Mouse (Mus musculus) thymus, adult 2 months (tissue): ENCODE measurements at regions not wholly inside any gene's neighbourhood (a gene's known extent, or its start where the extent isn't known, plus 50 kb on each side); places are given as distances from the start of the nearest gene placed in this dataset.

Experiments
- CTCF ChIP-seq: fragments of 200-500 bp; IDR thresholded peaks from 2 replicates; pipeline ENCODE4 v1.5.1; 2012; ENCODE audit warnings: mild to moderate bottlenecking, control low read depth, low read length, moderate library complexity, borderline replicate concordance; ENCODE audit not compliant: control insufficient read depth, poor library complexity, insufficient read depth; ENCODE audit errors: extremely low read depth
- POLR2A ChIP-seq: fragments of 200-500 bp; IDR thresholded peaks from 2 replicates; pipeline ENCODE4 v1.6.1; 2012; ENCODE audit warnings: mild to moderate bottlenecking, low read length, control low read depth, moderate library complexity; ENCODE audit not compliant: control insufficient read depth, poor library complexity, insufficient read depth; ENCODE audit errors: extremely low read depth

DNA sequence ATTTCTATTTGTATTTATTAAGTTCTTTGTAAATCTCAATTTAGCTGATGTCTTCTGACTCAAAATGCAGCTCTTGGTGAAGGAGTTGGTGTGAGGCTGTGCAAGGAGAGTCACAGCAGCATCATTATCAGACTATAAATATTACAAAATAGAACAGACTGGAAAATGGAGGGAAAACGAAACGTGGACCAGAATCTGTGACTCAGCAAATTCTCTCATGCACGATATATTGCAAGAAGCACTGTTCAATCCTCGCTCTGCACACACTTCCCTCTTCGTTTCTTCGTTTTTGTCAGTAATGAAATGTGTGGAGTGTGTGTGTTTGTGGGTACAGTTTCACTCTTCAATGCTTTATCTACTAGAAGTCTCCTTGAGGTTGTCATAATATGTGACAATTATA is 215.5 kb downstream of the Ktn1 start:
- no peak for TF ChIP-seq POLR2A
- TF ChIP-seq CTCF = no peak
